Mouse (Mus musculus) megakaryocyte-erythroid progenitor cell, adult 5-6 weeks (primary cell): Measurements from ENCODE around the gene Mep1a. TPM values are rescaled to one million over a fixed set of nuclear protein-coding genes. Genes with fewer than 3 reads are reported as not detected.
"Not testable (repeated sequence)": the region's sequence is repeated elsewhere in the genome, so short reads cannot be mapped to it uniquely, and the experiment has no call there.

ENCODE experiments used
- ATAC-seq: replicated peaks from 2 replicates; pipeline ENCODE4 v1.8.0; 2016; ENCODE audit warnings: mild to moderate bottlenecking, inconsistent platforms; ENCODE audit not compliant: severe bottlenecking, poor library complexity, low FRiP score, low TSS enrichment
- total RNA-seq, 2 experiments: library from RNA; stranded (forward) in 1 of 2; stranded (reverse) in 1 of 2; fragments of 200-1000, 215-1000 nt in 1 of 2; fragments of >200 nt in 1 of 2; fragmentation: Nextera tagmentation in 1 of 2; gene quantifications; 2 replicates each; pipeline ENCODE4 v1.2.3; 2014 to 2017

The Mep1a gene
- total RNA-seq (2014; fragmentation: Nextera tagmentation) (not detected in 2 replicates), total RNA-seq (2017) (not detected in 2 replicates)

DNA sequence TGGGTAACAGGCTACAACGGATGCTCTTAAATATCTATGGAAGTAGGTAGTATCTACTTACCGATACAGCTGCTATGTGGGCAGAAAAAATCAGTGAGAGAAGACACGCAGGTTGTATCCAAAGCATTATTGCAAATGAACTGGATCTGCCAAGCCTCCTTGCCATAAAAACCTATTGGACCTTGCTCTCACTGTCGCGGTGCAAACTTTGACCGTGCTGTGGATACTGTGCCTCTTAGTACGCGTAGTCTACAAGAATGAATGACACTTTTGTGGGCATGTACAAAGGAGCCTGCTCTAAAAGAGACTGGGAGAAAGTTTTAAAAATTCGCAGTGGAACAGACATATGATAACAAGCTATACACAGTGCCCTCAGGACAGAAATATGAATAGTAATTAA, at the start of gene Mep1a:
Mep1a (minus strand) TSS at position 221 of the 400 bp plus-strand sequence.
- no peak for ATAC-seq

DNA sequence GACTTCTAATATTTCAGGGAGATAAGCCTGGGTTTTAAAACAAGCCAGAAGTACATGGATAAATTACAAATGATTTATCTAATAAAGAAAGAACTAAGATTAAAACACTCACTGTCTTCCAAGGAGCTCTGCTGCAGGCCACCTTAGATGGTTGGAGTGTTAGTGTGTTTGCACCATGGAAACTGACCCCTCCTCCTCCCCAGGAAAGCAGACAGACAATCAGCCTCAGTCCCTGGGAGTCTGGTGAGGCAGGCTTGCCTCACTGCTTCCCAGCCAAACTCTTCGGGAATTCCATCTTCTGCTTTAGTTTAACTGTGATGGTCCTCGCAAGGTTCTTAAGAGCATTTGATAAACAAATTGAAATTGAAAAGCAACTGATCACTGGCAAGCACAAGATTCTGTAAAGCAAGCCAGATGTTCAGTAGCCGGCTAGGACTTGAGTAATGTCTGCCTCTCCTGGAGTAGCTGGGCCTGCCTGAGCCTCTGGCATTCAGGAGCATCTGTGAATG, 48.6 kb upstream of the Mep1a start:
- ATAC-seq, result no peak

DNA sequence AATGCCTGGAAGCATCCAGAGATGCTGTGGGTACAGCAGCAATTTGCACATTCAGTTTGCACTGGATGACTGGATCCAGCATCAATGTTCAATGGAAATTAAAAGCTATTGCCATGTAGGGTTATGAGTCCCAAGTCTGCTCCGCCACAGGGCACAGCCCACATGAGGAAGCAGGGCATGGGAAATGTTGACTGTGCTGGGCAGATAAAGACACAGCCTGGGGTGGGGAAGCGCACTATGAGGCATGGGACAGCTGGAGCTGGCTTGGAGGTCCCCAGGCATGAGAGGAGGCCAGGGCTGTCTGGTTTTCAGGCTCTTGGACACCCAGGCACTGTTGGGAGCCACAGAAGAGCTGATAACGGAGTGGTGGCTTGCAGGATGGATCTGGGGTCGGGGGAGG, 41.4 kb upstream of the Mep1a start:
- no peak for ATAC-seq

DNA sequence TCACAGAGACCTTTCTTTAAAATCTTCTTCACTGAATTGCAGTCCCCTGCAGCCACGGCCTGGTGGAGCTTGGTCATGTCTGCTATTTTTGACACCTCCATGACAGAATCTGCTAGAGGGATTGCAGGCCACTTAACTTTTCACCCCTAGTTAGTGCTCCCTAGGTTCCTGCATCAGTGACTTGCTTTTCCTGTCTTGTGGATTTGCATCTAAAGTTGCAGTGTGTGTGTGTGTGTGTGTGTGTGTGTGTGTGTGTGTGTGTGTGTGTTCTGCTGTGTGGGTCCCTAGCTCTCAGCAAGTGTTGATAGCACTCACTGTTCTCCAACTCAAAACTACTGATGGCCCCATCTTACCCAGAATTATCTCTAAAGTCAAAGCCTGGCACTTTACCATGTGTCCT, 40.9 kb upstream of the Mep1a start, which contains the start of gene Ankrd66:
Ankrd66 (minus strand) TSS at position 101 of the 400 bp plus-strand sequence.
- no peak for ATAC-seq

DNA sequence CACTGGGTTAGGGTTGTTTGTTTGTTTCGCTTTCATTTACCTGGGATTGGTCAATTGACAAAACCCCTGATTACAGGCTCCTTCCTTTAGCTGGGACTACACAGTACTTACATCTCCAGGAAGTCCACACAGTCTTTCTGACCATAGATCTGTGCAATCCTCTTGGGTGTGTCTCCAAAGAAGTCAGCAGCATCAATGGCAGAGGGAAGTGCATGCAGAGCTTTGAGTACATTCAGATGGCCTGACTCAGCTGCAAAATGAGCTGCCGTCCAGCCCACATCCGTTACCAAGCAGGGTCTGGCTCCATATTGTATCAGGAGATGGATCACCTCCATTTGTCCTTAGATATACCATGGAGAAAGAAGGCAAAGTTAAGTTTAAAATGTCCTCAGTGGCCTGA, 36.2 kb upstream of the Mep1a start:
- ATAC-seq, result no peak

DNA sequence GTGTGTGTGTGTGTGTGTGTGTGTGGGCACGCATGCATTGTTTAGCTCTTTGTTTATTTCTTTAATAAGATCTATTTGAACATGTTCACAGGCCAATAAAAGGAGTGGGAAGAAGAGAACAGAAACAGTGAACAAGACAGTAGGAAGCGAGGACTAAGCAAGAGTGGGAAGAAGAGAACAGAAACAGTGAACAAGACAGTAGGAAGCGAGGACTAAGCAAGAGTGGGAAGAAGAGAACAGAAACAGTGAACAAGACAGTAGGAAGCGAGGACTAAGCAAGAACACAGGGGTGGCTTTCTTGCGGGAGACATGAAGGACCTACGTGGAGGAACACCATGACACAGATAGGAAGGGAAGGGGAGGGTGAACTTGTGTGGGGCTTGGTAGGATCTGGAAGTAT, 34.2 kb upstream of the Mep1a start:
- ATAC-seq, result not testable (repeated sequence)

DNA sequence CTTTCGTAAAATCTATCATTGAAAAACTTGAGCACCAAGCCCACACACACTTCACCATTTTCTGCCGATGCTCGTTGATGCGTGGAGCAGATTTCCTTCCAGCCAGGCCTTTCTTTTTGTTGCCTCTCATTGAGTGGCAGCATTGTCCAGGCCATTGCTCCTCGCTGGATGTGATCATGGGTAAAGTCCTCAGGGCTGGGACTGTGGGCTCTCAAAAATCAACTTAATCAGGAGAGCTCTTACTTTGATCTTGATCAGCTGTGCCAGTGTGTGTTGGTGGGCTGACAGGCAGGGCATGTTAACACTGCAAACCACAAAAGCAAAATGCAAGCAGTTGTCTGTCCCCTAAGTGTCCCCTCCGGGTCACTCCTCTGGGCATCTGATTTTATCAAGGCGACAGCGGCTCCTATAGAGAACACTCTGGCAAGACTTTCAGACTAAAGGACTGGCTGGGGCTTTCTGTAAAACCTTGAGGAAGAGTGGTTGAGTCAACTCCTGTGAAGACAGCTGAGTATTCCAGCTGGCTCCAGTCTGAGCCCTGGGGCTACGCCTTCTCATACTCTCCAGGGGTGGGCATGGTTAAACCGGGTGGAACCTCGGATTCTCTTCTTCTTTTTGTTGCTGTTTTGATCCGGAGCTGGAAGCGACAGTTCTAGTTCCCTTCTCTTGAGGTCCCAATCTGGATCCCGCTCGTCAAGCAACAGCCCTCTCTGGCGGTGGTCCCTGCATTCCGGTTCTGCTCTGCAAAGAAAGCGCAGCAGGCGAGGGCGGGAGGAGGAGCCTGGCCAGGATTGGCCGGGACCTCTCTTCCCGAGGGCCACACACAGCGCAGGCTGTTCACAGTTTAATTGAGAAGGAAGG, 32.0 kb upstream of the Mep1a start:
- ATAC-seq, result 0 out of 2 replicates have a peak, but pooled peaks have one; percentile 22

DNA sequence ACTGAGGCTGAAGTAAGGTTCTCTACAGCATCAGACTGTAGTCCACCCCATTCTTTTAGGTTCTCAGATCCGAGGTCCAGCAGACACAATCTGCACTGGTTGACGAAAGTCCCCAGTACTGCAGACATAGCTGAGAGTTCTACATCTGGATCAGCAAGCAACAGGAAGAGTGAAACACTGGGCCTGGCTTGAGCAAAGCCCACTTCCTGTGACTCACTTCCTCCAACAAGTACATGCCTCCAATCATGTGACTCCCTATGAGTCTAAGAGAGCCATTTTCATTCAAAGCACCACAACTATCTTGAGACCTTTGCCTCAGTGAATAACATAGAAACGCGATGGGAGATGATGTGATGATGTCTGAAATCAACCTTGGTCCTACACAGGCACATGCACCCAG, 28.6 kb upstream of the Mep1a start:
- ATAC-seq, result no peak

DNA sequence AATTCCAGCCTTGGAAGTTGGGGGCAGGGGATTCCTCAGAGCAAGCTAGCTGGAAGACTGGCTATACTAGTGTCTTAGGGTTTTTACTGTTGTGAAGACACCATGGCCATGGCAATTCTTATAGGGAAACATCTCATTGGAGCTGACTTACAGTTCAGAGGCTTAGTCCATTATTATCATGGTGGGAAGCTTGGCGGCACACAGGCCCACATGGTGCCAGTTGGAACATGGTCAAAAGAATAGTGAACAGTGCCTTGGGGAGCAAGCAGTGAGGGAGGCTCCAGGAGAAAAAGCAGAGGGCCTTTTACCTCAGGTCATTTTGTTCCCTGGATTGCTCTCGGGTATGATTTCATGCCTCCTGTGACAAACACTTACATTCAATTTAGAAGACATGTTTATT, 27.9 kb upstream of the Mep1a start:
- no peak for ATAC-seq

DNA sequence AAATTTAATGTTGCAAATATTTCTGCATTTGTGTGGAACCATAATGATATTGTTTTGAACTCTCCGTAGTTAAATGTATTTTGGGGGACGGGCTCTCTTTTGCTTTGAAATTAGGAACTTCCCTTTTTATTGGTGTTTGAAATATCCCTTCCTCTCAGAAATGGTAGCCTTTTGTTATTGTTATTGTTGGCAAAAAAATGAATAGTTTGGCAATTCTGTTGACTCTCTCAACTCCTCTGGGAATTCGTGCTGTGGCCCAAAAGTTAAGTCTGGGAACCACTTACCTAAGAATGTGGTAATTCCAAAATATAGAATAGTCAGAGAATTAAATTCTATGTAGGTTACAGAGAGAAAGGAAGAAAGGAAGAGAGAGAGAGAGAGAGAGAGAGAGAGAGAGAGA, 17.6 kb upstream of the Mep1a start:
- no peak for ATAC-seq

DNA sequence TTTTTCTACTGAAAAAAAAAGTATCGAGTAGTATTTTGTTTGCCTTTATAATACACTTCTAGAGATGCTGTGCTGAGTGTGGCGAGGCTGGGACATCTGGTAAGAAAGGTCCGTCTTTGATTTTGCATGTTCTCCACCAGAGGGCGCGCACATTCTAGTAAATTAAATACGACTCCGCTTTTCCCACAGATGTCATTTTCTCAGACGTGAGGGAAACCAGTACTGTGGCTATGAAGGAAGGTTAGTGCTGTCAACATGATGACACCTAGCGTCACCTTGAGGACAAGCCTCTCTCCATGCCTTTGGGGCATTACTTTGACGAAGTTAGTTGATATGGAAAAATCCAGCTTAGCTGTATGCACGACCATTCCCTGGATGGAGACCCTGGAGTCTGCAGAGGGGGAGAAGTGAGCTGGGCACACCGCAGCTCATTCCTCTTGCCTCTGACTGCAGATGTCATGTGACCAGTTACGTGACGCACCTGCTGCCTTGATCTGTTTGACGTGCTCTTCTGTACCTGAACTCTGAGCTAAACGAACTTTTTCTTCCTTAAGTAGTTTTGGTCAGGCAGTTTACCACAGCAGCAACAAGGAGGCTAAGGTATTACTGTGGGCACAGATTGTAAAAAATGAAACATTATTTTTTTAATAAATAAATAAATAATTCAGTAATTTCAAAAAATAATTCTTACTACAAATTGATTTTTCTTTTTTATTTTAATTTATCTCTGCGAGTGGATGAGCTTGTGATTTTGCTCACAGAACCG, 16.2 kb upstream of the Mep1a start:
- peak; percentile 79 for ATAC-seq

DNA sequence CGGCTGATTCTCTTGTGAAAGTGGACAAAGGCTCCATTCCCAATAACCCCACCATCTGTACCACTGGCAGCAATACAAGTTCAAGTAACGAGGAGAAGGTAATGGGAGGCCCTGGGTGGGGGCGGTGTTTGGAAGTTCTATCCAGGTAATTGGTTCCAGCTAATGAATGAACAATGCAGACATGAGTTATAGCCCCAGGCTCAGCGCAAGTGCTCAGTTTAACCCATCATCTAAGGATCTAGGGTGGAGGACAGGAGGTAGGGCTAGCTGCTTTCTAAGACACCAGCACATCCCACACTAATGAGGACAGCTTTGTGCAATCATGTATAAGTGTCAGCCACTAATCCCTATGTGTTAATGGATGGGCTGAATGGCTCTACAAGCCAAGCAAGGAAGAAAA, 8.2 kb upstream of the Mep1a start:
- ATAC-seq, result no peak

DNA sequence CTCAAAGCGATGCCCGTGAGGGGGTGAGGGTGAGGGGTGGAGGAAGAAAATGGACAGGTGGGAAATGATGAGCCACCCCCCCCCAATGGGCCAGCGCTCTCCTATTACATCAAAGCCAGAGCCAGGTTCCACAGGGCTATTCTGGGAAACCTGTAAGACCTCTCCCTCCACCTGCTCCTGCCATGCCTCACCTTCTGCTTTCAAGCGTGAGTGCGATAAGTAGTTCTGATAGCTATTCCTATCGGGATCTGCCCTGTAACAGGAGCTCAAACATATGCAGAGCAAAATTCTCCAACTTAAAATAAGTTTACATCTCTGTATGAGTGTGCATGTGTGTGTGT, 2.0 kb upstream of the Mep1a start:
- no peak for ATAC-seq

DNA sequence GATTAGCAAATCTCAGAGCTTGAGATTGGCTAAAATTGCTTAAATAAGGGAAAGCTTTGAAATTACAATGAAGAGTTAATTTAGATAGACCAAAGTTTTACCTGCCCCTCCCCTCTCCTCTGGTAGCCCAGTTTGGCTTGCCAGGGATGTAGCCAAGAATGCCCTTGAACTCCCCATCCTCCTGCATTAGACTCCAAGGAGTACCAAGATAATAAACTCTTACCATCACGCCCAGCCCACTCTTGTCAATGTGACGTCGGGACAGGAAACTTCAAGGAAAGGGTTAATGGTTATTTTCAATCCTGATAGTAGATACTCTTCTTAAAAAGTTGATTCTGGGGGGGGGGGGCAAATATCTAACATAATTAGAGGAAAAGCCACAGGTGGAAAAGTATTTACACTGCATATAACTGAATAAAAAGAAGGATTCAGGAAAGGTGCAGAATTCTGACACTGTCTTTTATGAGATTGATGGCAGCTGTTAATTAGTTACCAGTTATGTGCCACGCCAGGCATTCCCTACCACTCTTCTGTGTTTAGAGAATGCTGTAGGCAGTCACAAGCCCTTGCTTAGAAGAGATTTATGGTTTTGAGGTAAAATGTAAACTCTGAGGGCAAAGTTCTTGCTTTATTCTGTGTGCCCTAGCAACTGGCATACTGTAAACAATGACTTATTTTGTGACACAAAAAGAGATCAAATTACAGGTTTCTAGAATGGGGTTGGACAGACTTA, 1.4 kb upstream of the Mep1a start:
- ATAC-seq, result no peak

DNA sequence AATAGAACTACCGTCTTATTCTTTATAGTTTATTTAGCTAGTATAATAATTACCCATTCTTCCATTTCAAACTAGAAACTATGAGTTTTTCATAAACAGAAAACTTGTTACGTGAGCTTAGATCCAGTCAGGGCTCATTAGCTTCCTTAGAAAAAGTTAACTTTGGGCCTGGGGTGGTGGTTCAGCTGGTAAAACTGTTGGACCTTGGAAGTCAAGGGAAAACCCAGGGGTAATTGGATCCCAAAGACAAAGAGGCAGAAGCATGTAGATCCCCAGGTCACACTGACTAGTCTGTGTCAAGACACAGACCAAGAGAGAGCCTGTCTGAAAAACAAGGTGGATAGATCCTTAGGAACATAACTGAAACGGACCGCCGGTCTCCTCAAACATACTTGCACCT, 981 bp downstream of the Mep1a start:
- no peak for ATAC-seq

DNA sequence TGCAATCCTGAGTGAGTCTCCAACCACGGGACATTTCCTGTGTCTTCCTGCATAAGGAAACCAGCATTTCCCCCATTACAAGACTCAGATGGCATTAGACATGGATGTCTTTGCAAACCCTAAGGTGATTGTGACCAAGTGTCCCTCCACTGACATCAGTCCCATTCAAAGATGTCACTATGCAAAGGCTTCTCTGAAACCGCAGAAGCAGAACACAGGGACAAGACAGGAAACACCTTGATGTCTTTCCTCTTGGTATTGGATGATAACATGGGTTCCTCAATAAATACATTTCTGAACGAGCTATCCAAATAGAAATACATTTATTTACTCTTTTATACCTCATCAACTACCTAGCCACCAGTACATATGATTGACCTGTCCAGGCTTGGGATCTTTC, 1.4 kb downstream of the Mep1a start:
- no peak for ATAC-seq

DNA sequence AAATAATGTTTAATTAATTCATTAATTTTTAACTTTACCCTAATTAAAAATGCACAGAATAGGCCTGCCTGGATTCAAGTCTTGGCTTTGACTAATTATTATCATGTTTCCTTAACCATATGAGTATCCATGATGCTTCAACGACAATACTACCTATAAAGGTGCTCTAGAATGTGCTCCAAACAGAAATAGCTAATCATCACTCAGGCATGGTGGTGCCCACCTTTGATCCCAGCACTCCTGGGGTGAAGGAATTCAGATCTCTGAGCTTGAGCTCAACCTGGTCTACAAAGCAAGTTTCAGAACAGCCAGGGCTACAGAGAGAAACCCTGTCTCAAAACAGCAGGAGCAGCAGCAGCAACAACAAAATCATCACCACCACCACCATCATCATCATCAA, 2.1 kb downstream of the Mep1a start:
- ATAC-seq, result no peak

DNA sequence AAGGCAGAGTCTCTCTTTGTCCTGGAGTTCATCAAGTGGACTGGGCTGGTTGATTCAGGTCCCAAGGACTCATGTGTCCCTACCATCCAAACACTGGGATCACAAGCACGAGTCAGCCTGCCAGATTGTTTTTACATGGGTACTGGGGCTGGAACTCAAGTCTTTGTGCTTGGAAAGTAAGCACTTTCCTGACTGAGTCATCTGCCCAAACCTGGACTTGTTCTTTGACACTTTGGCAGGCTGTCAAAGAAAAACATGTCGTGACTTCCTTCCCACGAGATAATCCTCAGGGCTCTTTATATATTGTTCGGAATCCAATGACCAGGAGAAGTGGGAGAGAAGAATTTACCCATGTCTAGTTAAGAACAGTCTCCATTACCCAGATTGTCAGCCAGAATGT, 5.1 kb downstream of the Mep1a start:
- no peak for ATAC-seq

DNA sequence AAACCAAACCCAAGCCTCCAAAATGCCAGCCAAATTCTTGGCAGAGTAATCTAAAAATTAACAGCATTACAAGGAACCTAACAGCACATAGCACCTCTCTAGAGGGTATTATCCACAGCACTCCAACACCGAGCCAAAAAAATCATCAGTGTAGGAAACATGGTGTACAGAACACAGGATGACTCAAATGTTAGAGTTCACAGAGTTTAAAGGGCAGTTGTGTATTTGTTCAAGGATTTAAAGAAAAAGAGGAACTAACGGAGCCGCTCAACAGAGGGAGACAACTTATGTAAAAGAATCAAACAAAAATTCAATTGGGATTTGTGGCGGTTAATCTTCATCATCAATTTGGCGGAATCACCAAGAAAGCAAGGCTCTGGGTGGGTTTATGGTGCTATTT, 7.1 kb downstream of the Mep1a start:
- no peak for ATAC-seq

DNA sequence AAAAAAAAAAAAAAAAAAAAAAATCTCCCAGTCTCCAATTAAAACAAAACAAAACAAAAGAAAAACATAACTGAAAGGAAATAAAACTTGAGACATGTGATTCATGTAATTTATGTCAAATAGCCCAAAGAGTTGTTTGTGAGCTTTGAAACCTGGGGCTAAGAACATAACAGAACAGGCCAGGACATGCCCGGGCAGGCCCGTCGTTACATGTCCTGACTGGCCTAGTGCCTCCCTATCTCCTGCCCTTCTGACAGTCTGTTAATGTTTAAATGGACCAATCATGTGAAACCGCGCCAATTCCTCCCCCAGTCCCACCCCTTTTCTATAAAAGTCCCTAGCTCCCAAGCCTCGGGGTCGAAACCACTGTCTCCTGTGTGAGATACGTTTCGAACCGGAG, 12.2 kb downstream of the Mep1a start:
- not testable (repeated sequence) for ATAC-seq
